Mouse (Mus musculus) CH12.LX (cell line): ENCODE measurements at regions not wholly inside any gene's neighbourhood (a gene's known extent, or its start where the extent isn't known, plus 50 kb on each side); places are given as distances from the start of the nearest gene placed in this dataset.

Source experiments
- CHD1 ChIP-seq: IDR thresholded peaks from 2 replicates; pipeline ENCODE4 v1.6.1; 2012; ENCODE audit warnings: low read depth, low read length, improper control_type of control experiment, inconsistent platforms
- CTCF ChIP-seq, 2 experiments: IDR thresholded peaks in 1 of 2; conservative IDR thresholded peaks in 1 of 2; 2 replicates each; pipeline ENCODE4 v1.5.1; 2011 to 2012; ENCODE audit warnings: low read depth in 2 of 2, low read length in 2 of 2, improper control_type of control experiment in 1 of 2, inconsistent platforms in 1 of 2, mild to moderate bottlenecking in 1 of 2, moderate library complexity in 1 of 2
- EP300 ChIP-seq: IDR thresholded peaks from 2 replicates; pipeline ENCODE4 v1.6.1; 2011; ENCODE audit warnings: low read length, improper control_type of control experiment
- GABPA ChIP-seq: IDR thresholded peaks from 2 replicates; pipeline ENCODE4 v1.6.1; 2012; ENCODE audit warnings: low read depth, low read length, improper control_type of control experiment, inconsistent platforms; ENCODE audit not compliant: insufficient replicate concordance
- HCFC1 ChIP-seq: IDR thresholded peaks from 2 replicates; pipeline ENCODE4 v1.6.1; 2012; ENCODE audit warnings: low read depth, mild to moderate bottlenecking, inconsistent platforms, low read length, improper control_type of control experiment
- JUN ChIP-seq: IDR thresholded peaks from 2 replicates; pipeline ENCODE4 v1.6.1; 2011; ENCODE audit warnings: low read depth, mild to moderate bottlenecking, low read length, improper control_type of control experiment, moderate library complexity; ENCODE audit not compliant: insufficient read depth
- JUND ChIP-seq: conservative IDR thresholded peaks from 2 replicates; pipeline ENCODE4 v1.6.1; 2011; ENCODE audit warnings: low read depth, low read length, improper control_type of control experiment
- MAX ChIP-seq: IDR thresholded peaks from 2 replicates; pipeline ENCODE4 v1.6.1; 2011; ENCODE audit warnings: low read length, improper control_type of control experiment
- MEF2A ChIP-seq: IDR thresholded peaks from 2 replicates; pipeline ENCODE4 v1.6.1; 2014; ENCODE audit warnings: low read depth, mild to moderate bottlenecking, inconsistent platforms, low read length, improper control_type of control experiment, borderline replicate concordance
- POLR2A ChIP-seq: IDR thresholded peaks from 2 replicates; pipeline ENCODE4 v1.6.1; 2011; ENCODE audit warnings: low read depth, mild to moderate bottlenecking, improper control_type of control experiment, low read length
- POLR2AphosphoS2 ChIP-seq: IDR thresholded peaks from 2 replicates; pipeline ENCODE4 v1.6.1; 2011; ENCODE audit warnings: low read depth, low read length, improper control_type of control experiment
- ZC3H11A ChIP-seq: IDR thresholded peaks from 2 replicates; pipeline ENCODE4 v1.6.1; 2012; ENCODE audit warnings: low read depth, mild to moderate bottlenecking, inconsistent platforms, low read length, improper control_type of control experiment
- ZMIZ1 ChIP-seq: IDR thresholded peaks from 2 replicates; pipeline ENCODE4 v1.6.1; 2012; ENCODE audit warnings: low read depth, mild to moderate bottlenecking, inconsistent platforms, low read length, improper control_type of control experiment
- ZNF384 ChIP-seq: IDR thresholded peaks from 2 replicates; pipeline ENCODE4 v1.6.1; 2012; ENCODE audit warnings: low read depth, low read length, improper control_type of control experiment, inconsistent platforms

DNA sequence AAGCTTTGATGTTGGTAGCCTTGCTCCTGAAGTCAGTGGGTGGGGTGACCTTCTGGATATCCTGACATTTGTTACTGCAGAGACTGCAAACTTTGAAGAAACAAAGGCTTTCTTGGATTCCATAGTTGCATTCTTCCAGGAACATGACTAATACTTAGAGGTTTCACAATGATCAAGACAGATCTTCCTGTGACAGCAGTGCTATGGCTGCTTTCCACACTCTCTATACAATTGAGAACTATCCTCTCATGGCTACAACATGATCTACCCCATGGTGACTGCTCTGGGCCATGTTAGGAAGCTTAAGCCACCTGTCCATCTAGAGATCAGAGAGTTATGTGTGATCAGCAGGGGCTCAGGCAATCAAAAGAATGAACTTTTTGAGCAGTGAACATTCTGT, 172.8 kb upstream of the Rap2b start:
- TF ChIP-seq CTCF (conservative IDR thresholded peaks at IDR 0.05 in 1 of 2, IDR thresholded peaks at IDR 0.05 in 1 of 2; ENCODE audit: low read depth in 2 of 2, low read length in 2 of 2) (no peak), MAX (no peak), EP300 (no peak), MEF2A (no peak), HCFC1 (no peak), POLR2A (no peak), ZNF384 (no peak), GABPA (no peak), ZMIZ1 (no peak), JUN (no peak), POLR2AphosphoS2 (no peak), ZC3H11A (no peak), JUND (no peak), CHD1 (no peak)
